Mouse (Mus musculus) induced T-regulatory cell, adult 2 months (primary cell): ENCODE results near the gene Glmp.
"Not testable (repeated sequence)": the region's sequence is repeated elsewhere in the genome, so short reads cannot be mapped to it uniquely, and the experiment has no call there.

Experiments used
- DNase-seq: peaks from one replicate; pipeline ENCODE4 v3.0.0-alpha.2; 2012; ENCODE audit warnings: low read depth

Glmp gene

GRCm38 (mm10) chr3:88336058-88337013 is 11.5 kb downstream of the Glmp start, which contains the start of the genes Tmem79 and Smg5:
Gene Tmem79, minus strand, starts transcription at chr3:88336148.
Gene Smg5, plus strand, starts transcription at chr3:88336260.
- peak; percentile 98 for DNase-seq

- peak; percentile 75 for DNase-seq
Observed at GRCm38 (mm10) chr3:88337367-88338020, 12.7 kb downstream of the Glmp start.

GRCm38 (mm10) chr3:88338316-88338715 is 13.5 kb downstream of the Glmp start:
- no peak for DNase-seq

GRCm38 (mm10) chr3:88339006-88339405 is 14.2 kb downstream of the Glmp start:
- no peak for DNase-seq

GRCm38 (mm10) chr3:88350732-88351131 is 25.9 kb downstream of the Glmp start:
- no peak for DNase-seq

GRCm38 (mm10) chr3:88352907-88353306 is 28.1 kb downstream of the Glmp start:
- DNase-seq, result no peak

DNA sequence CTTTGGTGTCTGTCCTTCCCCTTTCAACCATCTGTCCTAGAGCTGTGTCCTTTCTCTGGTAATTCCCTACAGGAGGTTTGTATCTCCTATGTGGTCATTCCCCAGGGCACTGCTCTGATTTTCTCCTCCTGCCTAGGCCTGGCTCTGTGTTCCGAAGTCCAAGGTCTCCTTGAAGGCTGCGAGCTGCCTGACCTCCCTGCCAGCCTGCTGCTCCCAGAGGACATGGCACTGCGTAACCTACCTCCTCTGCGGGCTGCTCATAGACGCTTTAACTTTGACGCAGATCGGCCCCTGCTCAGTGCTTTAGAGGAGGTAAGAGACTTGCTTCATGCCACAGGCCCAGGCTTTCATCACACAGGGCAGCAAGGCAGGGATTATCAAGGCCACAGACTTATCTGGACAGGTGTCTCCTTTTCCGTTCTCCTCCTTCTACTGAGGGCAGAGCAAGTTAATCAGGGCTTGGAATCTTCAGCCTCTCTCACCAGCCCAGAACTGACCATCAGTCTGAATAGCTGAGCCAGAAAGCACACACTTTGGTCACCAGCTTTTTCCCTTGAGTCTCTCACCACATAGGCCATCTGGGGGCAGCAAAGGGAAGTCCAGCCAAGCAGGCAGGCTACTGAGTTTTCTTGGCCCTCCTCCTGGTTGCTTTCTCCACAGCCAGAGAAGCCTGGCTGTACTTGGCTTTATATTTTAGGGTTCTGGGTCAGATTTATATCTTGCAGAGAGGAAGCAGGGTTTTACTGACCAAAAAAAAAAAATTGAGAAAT is 29.8 kb downstream of the Glmp start:
- no peak for DNase-seq

DNA sequence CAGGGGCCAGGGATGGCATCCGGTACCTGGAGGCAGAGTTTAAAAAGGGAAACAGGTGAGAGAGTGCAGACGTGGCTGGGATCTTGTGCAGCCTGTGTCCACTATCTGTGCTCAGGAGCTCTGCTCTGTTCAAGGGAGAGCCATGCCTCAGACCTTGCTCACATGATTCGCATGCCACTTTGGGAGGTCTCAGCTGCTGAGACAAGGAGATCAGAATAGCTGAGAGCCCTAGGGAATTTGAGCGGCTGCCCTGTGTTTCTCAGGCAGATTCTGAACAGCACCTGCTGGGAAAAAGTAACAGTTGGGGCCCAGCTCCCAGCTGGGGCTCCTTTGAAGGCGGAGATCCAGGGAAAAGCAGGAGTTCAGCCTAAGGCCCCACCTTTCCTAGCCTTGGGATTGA is 34.8 kb downstream of the Glmp start:
- DNase-seq, result no peak

DNA sequence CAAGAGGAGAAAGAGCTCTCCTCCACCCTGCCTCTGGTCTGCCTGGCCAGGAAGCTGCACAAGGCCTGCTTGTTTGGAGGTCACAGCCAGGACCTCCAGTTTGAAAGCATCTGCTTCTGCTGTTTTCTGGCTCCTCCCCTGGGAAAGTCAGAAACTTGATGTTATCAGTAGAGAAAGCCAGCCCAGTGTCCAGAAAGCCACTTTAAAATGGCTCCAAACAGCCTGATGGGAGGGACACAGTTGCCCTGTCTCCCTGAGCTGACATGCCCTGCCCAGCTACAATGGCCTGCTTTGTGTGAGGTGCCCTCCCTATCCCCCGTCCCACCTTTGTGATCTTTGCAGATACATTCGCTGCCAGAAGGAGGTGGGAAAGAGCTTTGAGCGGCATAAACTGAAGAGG is 35.2 kb downstream of the Glmp start:
- no peak for DNase-seq

GRCm38 (mm10) chr3:88361096-88361495 is 36.3 kb downstream of the Glmp start:
- DNase-seq, result no peak

- no peak for DNase-seq
Observed at GRCm38 (mm10) chr3:88361612-88362313, 36.9 kb downstream of the Glmp start.

GRCm38 (mm10) chr3:88363700-88364099 is 38.9 kb downstream of the Glmp start:
- no peak for DNase-seq

GRCm38 (mm10) chr3:88364337-88364736 is 39.5 kb downstream of the Glmp start, which contains the start of gene Paqr6:
Gene Paqr6, plus strand, starts transcription at chr3:88364584.
- no peak for DNase-seq

DNA sequence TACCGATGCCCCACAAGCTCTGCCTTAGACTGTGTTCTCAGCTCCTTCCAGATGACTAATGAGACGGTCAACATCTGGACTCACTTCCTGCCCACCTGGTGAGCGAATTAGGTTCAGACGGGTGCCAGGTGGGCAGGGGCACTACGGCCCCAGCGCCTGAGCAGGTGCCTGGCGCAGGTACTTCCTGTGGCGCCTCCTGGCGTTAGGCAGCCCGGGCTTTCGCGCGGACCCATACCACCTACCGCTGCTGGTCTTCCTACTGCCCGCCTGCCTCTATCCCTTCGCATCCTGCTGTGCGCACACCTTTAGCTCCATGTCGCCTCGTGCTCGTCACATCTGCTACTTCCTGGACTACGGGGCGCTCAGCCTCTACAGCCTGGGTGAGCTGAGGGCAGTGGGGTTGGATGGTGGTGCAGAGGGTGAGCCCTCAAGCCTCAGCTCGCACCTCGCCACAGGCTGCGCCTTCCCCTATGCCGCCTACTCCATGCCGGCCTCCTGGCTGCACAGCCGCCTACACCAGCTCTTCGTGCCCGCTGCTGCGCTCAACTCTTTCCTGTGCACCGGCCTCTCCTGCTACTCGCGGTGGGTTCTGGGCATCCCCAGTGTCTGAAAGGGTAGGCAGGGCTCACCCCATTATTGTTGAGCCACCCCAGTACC is 41.0 kb downstream of the Glmp start:
- DNase-seq, result peak; percentile 21

DNA sequence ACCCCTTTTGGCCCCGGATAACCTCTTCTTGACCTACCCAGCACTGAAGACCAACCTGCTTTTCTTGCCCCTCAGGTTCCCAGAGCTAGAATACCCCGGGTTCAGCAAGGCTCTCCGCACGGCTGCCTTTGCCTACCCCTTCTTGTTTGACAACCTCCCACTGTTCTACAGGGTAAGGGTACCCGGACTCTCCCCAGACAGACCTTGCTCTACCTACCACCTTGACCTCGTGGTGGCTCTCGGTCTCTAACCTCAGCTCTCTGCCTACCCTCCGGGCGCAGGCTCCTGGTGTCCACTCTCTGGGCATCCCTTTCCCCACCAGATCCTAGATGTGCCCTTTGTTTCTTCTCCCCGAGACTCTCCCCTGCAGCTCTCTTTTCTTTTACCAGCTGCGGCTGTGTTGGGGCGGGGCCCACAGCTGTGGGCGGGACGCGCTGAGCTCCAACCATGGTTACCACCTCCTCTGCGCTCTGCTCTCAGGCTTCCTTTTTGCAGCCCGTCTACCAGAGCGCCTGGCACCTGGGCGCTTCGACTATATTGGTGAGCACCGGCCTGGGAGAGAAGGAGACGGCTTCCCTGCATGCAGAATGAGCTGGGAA is 42.1 kb downstream of the Glmp start:
- peak; percentile 59 for DNase-seq

- DNase-seq, result not testable (repeated sequence)
Observed at GRCm38 (mm10) chr3:88367517-88367916, 42.7 kb downstream of the Glmp start.

GRCm38 (mm10) chr3:88368511-88368910 is 43.7 kb downstream of the Glmp start:
- not testable (repeated sequence) for DNase-seq

- not testable (repeated sequence) for DNase-seq
Observed at GRCm38 (mm10) chr3:88372643-88373042, 47.8 kb downstream of the Glmp start, which contains the start of gene Bglap3. Gene Bglap3, minus strand, starts transcription at chr3:88372743.

GRCm38 (mm10) chr3:88375750-88376626 is 51.2 kb downstream of the Glmp start:
- peak; percentile 65 for DNase-seq
